Mouse (Mus musculus) heart, embryonic 10.5 days (tissue): ENCODE measurements around the gene Ak5. TPM values are rescaled to one million over a fixed set of nuclear protein-coding genes. Genes with fewer than 3 reads are reported as not detected.
"Not testable (repeated sequence)": the region's sequence is repeated elsewhere in the genome, so short reads cannot be mapped to it uniquely, and the experiment has no call there.

Source experiments
- DNase-seq: peaks from one replicate; pipeline ENCODE4 v3.0.0-alpha.2; 2017; ENCODE audit warnings: low spot score
- H3K27ac ChIP-seq: fragments of 300-500 bp; sonication (generic); 2 replicates; pipeline ENCODE4 v1.5.1; 2016; ENCODE audit warnings: mild to moderate bottlenecking
- H3K27me3 ChIP-seq: fragments of 300-500 bp; sonication (generic); 2 replicates; pipeline ENCODE4 v1.6.1; 2016; ENCODE audit warnings: mild to moderate bottlenecking; ENCODE audit not compliant: poor library complexity, insufficient read depth, severe bottlenecking
- H3K36me3 ChIP-seq: fragments of 300-500 bp; sonication (generic); 2 replicates; pipeline ENCODE4 v1.6.1; 2016; ENCODE audit warnings: mild to moderate bottlenecking, moderate library complexity
- H3K4me1 ChIP-seq: fragments of 300-500 bp; sonication (generic); 2 replicates; pipeline ENCODE4 v1.6.1; 2016; ENCODE audit warnings: mild to moderate bottlenecking
- H3K4me3 ChIP-seq: fragments of 300-500 bp; sonication (generic); 2 replicates; pipeline ENCODE4 v1.5.1; 2016; ENCODE audit warnings: mild to moderate bottlenecking, moderate library complexity
- H3K9me3 ChIP-seq: fragments of 300-500 bp; sonication (generic); 2 replicates; pipeline ENCODE4 v1.6.1; 2016; ENCODE audit warnings: mild to moderate bottlenecking, moderate library complexity
- WGBS: fragments of 180-500 bp; shearing (Covaris S2); methylation state at CpG from one replicate; pipeline ENCODE4 v1.1.7; 2016; 5-methylcytosine and 5-hydroxymethylcytosine counted together
- polyA plus RNA-seq: library from polyadenylated mRNA; unstranded; fragments of >200 nt; fragmentation: Nextera tagmentation; extraction: Ambion mirVana; gene quantifications from 2 replicates; pipeline ENCODE4 v1.2.1, GENCODE M21; 2016

Ak5 gene
- polyA plus RNA-seq, 1 experiment from 2014 or later = 3.0 TPM

DNA sequence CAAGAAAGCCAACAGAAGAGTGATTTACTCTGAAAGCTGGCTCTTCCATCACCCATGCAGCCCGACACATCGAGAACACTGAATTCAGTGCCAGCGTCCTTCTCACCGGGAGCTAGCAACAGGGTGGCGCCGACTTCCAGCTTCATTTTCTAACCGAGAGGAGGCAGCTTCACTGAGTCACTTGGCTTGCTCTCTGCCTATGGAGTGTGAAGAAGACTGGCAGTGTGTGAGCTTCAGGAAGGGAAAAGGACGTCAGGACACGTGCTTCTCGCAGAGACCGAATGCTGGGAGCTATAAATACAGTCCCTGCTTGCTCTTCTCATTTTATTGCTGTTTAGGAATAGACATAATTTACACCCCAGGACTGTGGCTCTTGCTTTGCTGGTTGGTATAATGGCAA is 62.3 kb downstream of the Ak5 start:
- H3K27ac ChIP-seq = no peak overlapping the region
- no peaks in the 10 kb centered on the region for H3K36me3 ChIP-seq
- no peaks in the 10 kb centered on the region for H3K9me3 ChIP-seq
- H3K27me3 ChIP-seq = no peaks in the 10 kb centered on the region
- no peaks in the 10 kb centered on the region for H3K4me1 ChIP-seq
- DNase-seq = no peak
- 57% methylated on average over 11 of the region's 11 CpGs for WGBS
- no peak overlapping the region for H3K4me3 ChIP-seq

DNA sequence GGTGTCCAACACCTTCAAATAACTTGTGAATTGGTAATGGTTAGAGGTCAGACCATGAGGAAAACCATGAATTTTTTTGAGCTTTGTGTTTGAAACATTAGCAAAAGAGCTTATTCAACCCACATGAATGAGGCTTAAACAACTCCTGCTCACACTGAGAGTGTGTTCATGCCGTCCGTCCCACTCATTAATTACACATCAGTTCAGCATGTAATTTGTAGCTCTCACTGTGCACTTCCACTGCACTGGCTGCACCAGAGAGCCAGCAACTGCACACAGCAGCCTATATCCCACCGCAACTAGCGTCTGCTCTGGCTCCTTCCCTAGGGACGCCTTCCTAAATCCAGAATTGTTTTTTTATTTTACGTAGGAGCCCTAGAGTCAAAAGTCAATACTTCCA is 68.5 kb downstream of the Ak5 start:
- Histone ChIP-seq H3K9me3 (no peaks in the 10 kb centered on the region), H3K4me1 (no peaks in the 10 kb centered on the region), H3K4me3 (no peak overlapping the region), H3K27me3 (no peaks in the 10 kb centered on the region), H3K27ac (no peak overlapping the region), H3K36me3 (no peaks in the 10 kb centered on the region)
- 87% methylated on average over 6 of the region's 6 CpGs for WGBS
- no peak for DNase-seq

DNA sequence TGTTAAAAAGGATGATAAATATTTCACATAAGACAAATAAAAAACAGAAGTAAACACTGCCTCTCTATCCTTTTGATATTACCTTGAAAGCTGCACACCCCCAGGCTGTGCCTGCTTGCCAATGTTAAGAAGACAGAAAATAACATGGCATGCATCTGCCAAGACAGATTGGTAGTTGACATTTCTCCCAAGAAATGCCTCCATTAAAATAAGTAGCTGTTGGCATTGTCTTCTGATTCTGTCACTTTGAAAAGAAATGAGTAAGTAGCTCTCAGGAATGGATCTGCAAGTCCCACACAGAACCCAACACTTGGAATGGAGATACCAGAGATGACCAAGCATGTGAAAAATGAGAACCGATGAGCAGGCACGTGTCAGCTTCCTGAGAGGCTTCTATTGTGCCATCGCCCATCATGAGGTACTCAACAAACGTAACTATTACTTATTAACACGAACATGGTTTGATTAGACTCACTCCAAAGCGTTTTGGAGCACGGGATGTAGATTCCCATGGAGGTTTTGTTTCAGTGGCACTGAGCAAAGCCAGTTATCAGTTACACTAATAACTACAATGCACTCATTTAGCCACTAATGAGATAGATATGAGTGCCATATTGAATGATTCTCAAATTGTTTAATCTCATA is 71.6 kb downstream of the Ak5 start:
- Histone ChIP-seq H3K4me1 (no peaks in the 10 kb centered on the region), H3K36me3 (no peaks in the 10 kb centered on the region), H3K9me3 (no peaks in the 10 kb centered on the region), H3K27me3 (no peaks in the 10 kb centered on the region), H3K4me3 (no peak overlapping the region), H3K27ac (no peak overlapping the region)
- no peak for DNase-seq
- 86% methylated on average over 7 of the region's 7 CpGs for WGBS

DNA sequence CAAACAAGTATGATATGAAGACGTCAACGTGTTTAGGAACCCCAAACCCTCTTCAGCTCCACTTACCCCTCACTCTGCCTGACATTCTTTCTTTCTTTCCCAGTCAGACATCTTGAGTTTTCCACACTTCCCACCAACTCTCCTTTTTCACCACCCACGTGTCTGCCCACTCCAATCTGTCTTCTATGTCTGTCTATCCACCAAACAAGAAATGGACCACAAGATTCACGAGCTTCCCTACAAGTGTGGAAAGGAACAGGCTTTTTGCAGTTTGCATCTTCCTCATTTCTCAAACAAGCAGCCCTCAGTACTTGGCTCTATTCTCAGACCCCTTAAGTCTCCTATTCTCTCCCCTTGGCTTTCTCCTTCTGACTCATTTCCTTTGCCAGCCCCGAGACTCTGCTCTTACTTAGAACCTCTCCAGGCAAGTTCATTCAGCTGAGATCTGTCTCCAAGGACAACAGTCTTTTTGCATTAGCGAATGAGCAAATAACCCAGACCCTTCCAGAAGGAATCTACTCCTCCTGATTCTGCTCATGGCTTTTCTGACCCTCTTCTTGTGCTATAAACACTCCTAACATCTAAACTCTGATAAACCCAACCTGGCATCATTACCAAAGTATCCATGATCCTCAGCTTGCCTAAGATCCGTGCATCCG is 75.3 kb downstream of the Ak5 start:
- Histone ChIP-seq H3K36me3 (no peaks in the 10 kb centered on the region), H3K27me3 (no peaks in the 10 kb centered on the region), H3K9me3 (no peaks in the 10 kb centered on the region), H3K4me1 (0 out of 2 replicates have a peak, but pooled peaks cover 3% of the 10 kb centered on the region), H3K4me3 (no peak overlapping the region), H3K27ac (no peak overlapping the region)
- DNase-seq = no peak
- WGBS = 61% methylated on average over 8 of the region's 8 CpGs

DNA sequence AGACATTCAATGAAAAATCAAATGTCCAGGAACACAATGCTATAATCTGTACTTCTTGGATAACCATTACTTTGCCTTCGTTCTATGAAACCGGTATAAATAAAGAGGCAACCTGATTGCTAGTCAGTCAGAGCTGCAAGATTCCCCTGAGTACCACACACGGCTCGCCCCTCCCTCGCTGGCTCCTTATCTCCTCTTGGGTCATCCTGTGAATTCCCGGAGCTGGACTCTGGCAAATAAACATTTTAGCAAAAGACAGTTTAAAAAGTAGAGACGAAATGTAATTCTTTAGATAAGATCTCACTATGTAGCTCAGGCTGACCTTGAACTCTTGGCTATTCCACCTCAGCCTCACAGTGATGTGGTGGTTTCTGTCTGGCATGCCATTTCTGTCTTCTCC is 77.7 kb downstream of the Ak5 start:
- DNase-seq = no peak
- H3K27ac ChIP-seq = no peak overlapping the region
- no peaks in the 10 kb centered on the region for H3K27me3 ChIP-seq
- H3K9me3 ChIP-seq = no peaks in the 10 kb centered on the region
- H3K36me3 ChIP-seq = no peaks in the 10 kb centered on the region
- H3K4me3 ChIP-seq = no peak overlapping the region
- peaks cover 3% of the 10 kb centered on the region; the same call in 1 of the 2 replicates for H3K4me1 ChIP-seq
- WGBS = 37% methylated on average over 7 of the region's 7 CpGs

DNA sequence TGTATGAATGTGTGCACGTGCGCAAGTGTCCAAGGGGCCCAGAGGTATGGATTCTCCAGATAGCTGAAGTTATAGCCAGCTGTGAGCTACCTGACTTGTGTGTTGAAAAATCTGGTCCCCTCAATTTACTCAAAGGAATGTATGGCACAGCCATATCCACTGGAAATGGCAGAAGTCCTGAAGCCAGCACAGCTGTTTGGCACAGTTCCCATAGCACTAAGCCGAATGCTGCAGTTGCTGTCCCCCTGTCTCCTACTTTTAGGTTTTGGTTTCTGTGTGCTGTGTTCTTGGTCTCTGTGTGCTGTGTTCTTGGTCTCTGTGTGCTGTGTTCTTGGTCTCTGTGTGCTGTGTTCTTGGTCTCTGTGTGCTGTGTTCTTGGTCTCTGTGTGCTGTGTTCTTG is 79.1 kb downstream of the Ak5 start:
- not testable (repeated sequence) for H3K9me3 ChIP-seq, H3K27me3 ChIP-seq, H3K4me1 ChIP-seq, DNase-seq, H3K27ac ChIP-seq, H3K4me3 ChIP-seq, H3K36me3 ChIP-seq
- 96% methylated on average over 3 of the region's 3 CpGs for WGBS

DNA sequence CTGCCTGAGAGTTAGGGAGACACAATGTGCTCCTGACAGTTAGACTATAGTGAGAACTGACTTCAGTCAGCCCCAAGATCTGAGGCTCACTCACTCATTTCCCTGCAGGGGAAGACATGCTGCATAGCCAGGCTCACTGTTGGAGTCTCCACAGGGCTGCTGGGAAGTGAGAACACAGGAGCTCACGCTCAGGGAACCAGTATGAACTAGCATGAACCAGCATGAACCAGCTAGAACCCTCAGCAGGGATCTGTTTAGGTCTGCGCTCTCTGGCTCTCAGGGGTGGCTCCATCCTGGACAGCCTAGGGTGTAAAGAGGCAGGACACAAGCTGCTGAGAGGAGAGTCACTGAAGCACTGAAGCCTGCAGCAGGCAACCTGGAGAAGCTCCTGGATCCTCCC is 81.2 kb downstream of the Ak5 start:
- Histone ChIP-seq H3K27me3 (no peaks in the 10 kb centered on the region), H3K4me1 (peaks cover 3% of the 10 kb centered on the region; the same call in 1 of the 2 replicates), H3K27ac (no peak overlapping the region), H3K4me3 (no peak overlapping the region), H3K36me3 (no peaks in the 10 kb centered on the region), H3K9me3 (no peaks in the 10 kb centered on the region)
- no peak for DNase-seq
- 59% methylated on average over 2 of the region's 2 CpGs for WGBS

DNA sequence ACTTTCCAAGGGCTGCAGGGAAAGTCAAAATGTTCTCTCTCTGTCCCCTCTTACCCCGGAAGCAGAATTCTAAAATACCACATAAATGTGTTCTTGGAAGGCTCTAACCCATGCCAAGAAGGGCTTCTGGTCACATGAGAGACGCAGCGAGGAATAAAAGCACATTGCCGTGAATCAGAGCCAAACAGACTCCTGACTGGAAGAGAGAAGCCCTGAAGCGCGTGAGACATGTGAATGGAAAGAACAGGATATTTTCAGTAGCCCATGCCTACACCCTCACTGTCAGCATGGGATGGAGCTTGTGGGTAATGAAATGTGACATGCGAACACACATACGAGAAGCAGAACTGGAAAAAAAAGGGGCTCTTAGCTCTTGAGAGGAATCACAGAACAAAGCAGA is 82.0 kb downstream of the Ak5 start:
- Histone ChIP-seq H3K27ac (0 out of 2 replicates have a peak overlapping the region, but pooled peaks have one; percentile 8), H3K9me3 (no peaks in the 10 kb centered on the region), H3K4me3 (no peak overlapping the region), H3K36me3 (no peaks in the 10 kb centered on the region), H3K27me3 (no peaks in the 10 kb centered on the region), H3K4me1 (peaks cover 3% of the 10 kb centered on the region; the same call in 1 of the 2 replicates)
- 84% methylated on average over 8 of the region's 8 CpGs for WGBS
- no peak for DNase-seq

DNA sequence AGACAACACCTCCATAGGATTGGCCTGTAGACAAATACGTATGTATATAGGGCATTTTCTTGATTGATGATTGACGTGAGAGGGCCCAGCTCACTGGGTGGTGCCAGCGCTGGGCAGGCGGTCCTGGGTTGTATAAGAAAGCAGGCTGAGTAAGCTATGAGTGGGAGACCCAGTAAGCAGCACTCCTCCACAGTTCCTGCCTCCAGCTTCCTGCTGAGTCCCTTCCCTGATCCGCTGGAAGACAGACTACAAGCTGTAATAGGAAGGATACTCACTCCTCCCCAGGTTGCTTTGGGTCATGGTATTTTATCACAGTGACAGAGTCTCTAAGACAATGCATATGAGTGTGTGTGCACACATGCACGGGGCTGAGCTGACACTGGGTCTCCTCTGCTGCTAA is 82.6 kb downstream of the Ak5 start:
- Histone ChIP-seq H3K9me3 (no peaks in the 10 kb centered on the region), H3K27ac (no peak overlapping the region), H3K27me3 (no peaks in the 10 kb centered on the region), H3K4me1 (peaks cover 2% of the 10 kb centered on the region; the same call in 1 of the 2 replicates), H3K36me3 (no peaks in the 10 kb centered on the region), H3K4me3 (no peak overlapping the region)
- WGBS = 68% methylated on average over 6 of the region's 6 CpGs
- DNase-seq = no peak

DNA sequence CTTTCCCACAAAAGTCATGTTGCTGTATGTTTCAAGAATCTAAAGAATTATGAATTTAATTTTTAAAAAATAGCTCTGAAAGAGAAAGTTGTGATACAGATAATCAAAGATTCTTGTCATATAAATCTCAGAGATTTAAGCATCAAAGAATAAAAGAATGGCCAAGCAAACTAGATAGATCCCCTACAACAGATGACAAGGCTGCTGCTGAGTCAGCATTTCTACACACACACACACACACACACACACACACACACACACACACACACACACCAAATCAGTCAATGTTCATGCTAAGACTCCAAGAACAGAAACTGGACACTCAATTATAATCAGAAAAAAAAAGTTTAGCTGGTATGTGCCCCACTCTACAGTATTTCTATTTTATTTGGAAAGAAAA is 85.1 kb downstream of the Ak5 start:
- no peak for DNase-seq
- Histone ChIP-seq H3K9me3 (no peaks in the 10 kb centered on the region), H3K4me3 (no peak overlapping the region), H3K27me3 (no peaks in the 10 kb centered on the region), H3K36me3 (no peaks in the 10 kb centered on the region), H3K27ac (no peak overlapping the region), H3K4me1 (peaks cover 4% of the 10 kb centered on the region; the same call in 1 of the 2 replicates)

DNA sequence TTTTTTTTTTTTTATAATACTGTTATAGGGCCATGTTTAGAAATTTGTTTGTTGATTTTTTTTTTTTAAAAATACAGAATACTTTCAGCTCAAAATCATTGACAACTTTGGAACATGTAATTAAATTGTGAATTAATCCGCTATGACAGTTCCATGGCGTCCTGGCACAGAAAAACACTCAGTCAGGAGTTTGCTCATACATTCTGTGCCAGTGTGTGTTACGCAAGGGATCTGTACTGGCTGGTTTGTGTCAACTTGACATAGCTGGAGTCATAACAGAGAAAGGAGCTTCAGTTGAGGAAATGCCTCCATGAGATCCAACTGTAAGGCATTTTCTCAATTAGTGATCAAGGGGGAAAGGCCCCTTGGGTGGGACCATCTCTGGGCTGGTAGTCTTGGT is 86.3 kb downstream of the Ak5 start:
- H3K9me3 ChIP-seq, DNase-seq, H3K4me3 ChIP-seq, H3K27ac ChIP-seq, H3K27me3 ChIP-seq, H3K36me3 ChIP-seq: not testable (repeated sequence)
- peaks cover 10% of the 10 kb centered on the region; the same call in 1 of the 2 replicates for H3K4me1 ChIP-seq
- WGBS = 82% methylated on average over 3 of the region's 3 CpGs

DNA sequence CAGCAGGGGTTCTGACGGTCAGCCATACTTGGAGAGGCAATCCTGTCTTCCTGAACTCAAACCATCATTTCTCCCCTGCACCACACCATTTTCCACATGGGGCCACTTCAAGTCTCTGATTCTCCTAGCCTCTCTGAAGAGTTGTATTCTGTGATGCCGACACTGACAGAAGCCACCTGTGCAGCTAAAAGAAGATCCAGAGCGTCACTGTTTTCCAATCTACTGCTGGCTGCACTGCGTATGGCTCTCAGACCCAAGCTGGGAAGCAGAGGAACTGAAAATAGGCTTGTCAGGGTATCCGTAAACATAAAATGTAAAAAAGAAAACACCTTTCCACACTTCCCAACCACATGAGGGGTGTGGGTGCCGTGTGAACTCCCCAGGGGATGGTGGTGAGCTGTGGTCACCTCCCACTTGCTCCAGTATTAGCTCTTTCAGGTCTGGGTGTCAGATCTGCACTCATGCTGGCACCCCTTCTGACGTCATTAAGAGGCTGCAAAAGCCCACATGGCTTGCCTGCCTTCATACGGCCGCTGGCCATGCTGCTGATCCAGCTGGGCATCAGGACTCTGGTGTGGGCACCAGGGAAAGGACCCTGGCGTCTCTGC is 88.1 kb downstream of the Ak5 start:
- Histone ChIP-seq H3K4me1 (peaks cover 10% of the 10 kb centered on the region; the same call in 1 of the 2 replicates), H3K9me3 (no peaks in the 10 kb centered on the region), H3K27ac (peak overlapping the region; percentile 36; the same call in 1 of the 2 replicates), H3K36me3 (no peaks in the 10 kb centered on the region), H3K27me3 (no peaks in the 10 kb centered on the region), H3K4me3 (no peak overlapping the region)
- WGBS = 65% methylated on average over 10 of the region's 10 CpGs
- no peak for DNase-seq
